Mouse (Mus musculus): ENCODE results near the gene Klc4.

Gene Klc4

GRCm38 (mm10) chr17:46651755-46652547 is 6.1 kb upstream of the Klc4 start:
- no peak for DNase-seq (ENCODE audit: low read depth, low spot score)

GRCm38 (mm10) chr17:46651292-46651691 is 5.5 kb upstream of the Klc4 start:
- DNase-seq (ENCODE audit: low read depth, low spot score), result no peak

GRCm38 (mm10) chr17:46650232-46651031 is 4.6 kb upstream of the Klc4 start, which contains the start of gene Cul7:
Cul7 (plus strand) TSS chr17:46650337.
- DNase-seq (ENCODE audit: low read depth, low spot score), result peak; percentile 83

GRCm38 (mm10) chr17:46649811-46650210 is 4.0 kb upstream of the Klc4 start:
- no peak for DNase-seq (ENCODE audit: low read depth, low spot score)

- DNase-seq (ENCODE audit: low read depth, low spot score), result no peak
Measured at GRCm38 (mm10) chr17:46648436-46648835, 2.6 kb upstream of the Klc4 start.

- no peak for DNase-seq (ENCODE audit: low read depth, low spot score)
Measured at GRCm38 (mm10) chr17:46647279-46647678, 1.5 kb upstream of the Klc4 start.

- DNase-seq (ENCODE audit: low read depth, low spot score), result no peak
Measured at GRCm38 (mm10) chr17:46646322-46646662, 470 bp upstream of the Klc4 start.

- DNase-seq (ENCODE audit: low read depth, low spot score), result no peak
Measured at GRCm38 (mm10) chr17:46644916-46645475, 826 bp downstream of the Klc4 start.

- DNase-seq (ENCODE audit: low read depth, low spot score), result no peak
Measured at GRCm38 (mm10) chr17:46644152-46644805, 1.5 kb downstream of the Klc4 start.

- DNase-seq (ENCODE audit: low read depth, low spot score), result no peak
Measured at GRCm38 (mm10) chr17:46642060-46642459, 3.8 kb downstream of the Klc4 start.

GRCm38 (mm10) chr17:46639929-46640328 is 5.9 kb downstream of the Klc4 start:
- DNase-seq (ENCODE audit: low read depth, low spot score), result no peak

GRCm38 (mm10) chr17:46636831-46637523 is 8.8 kb downstream of the Klc4 start:
- DNase-seq (ENCODE audit: low read depth, low spot score), result no peak

- DNase-seq (ENCODE audit: low read depth, low spot score), result no peak
Measured at GRCm38 (mm10) chr17:46629685-46630441, 16.0 kb downstream of the Klc4 start.

- no peak for DNase-seq (ENCODE audit: low read depth, low spot score)
Measured at GRCm38 (mm10) chr17:46628791-46629684, 16.8 kb downstream of the Klc4 start, which contains the start of gene Ptk7. Ptk7 (minus strand) TSS chr17:46629504.

GRCm38 (mm10) chr17:46628471-46628790 is 17.4 kb downstream of the Klc4 start:
- no peak for DNase-seq (ENCODE audit: low read depth, low spot score)

GRCm38 (mm10) chr17:46627409-46627808 is 18.4 kb downstream of the Klc4 start:
- no peak for DNase-seq (ENCODE audit: low read depth, low spot score)

GRCm38 (mm10) chr17:46624598-46624997 is 21.2 kb downstream of the Klc4 start:
- no peak for DNase-seq (ENCODE audit: low read depth, low spot score)

GRCm38 (mm10) chr17:46623819-46624557 is 21.8 kb downstream of the Klc4 start:
- no peak for DNase-seq (ENCODE audit: low read depth, low spot score)

GRCm38 (mm10) chr17:46622269-46622668 is 23.6 kb downstream of the Klc4 start:
- no peak for DNase-seq (ENCODE audit: low read depth, low spot score)

All from embryo, embryonic 11.5 days (tissue).